Mouse (Mus musculus) lung, embryonic 16.5 days (tissue): ENCODE data around the gene Ctps. TPM values are rescaled to one million over a fixed set of nuclear protein-coding genes. Genes with fewer than 3 reads are reported as not detected.

Source experiments
- ATAC-seq: fragments of 200-750 bp; cut with Nextera tagmentation; 2 replicates; pipeline ENCODE4 v1.8.0; 2017; ENCODE audit warnings: low read depth, mild to moderate bottlenecking, moderate library complexity
- H3K27ac ChIP-seq: fragments of 300-500 bp; sonication (generic); 2 replicates; pipeline ENCODE4 v1.5.1; 2014; ENCODE audit warnings: mild to moderate bottlenecking, control low read depth, low read length
- H3K27me3 ChIP-seq: fragments of 300-500 bp; sonication (generic); 2 replicates; pipeline ENCODE4 v1.6.1; 2014; ENCODE audit warnings: low read depth, low read length, mixed read lengths; ENCODE audit not compliant: control insufficient read depth, insufficient read depth
- H3K36me3 ChIP-seq: fragments of 300-500 bp; sonication (generic); 2 replicates; pipeline ENCODE4 v1.6.1; 2014; ENCODE audit warnings: low read length; ENCODE audit not compliant: control insufficient read depth, insufficient read depth
- H3K4me1 ChIP-seq: fragments of 300-500 bp; sonication (generic); replicated peaks from 2 replicates; pipeline ENCODE4 v1.6.1; 2014; ENCODE audit warnings: low read length, mixed read lengths; ENCODE audit not compliant: control insufficient read depth, insufficient read depth
- H3K4me2 ChIP-seq: fragments of 300-500 bp; sonication (generic); 2 replicates; pipeline ENCODE4 v1.6.1; 2014; ENCODE audit warnings: low read depth, low read length, control low read depth
- H3K4me3 ChIP-seq: fragments of 300-500 bp; sonication (generic); 2 replicates; pipeline ENCODE4 v1.5.1; 2014; ENCODE audit warnings: mild to moderate bottlenecking, low read length, control low read depth
- H3K9ac ChIP-seq: fragments of 300-500 bp; sonication (generic); 2 replicates; pipeline ENCODE4 v1.6.1; 2014; ENCODE audit warnings: low read length, control low read depth
- H3K9me3 ChIP-seq: fragments of 300-500 bp; sonication (generic); 2 replicates; pipeline ENCODE4 v1.6.1; 2016; ENCODE audit warnings: low read length; ENCODE audit not compliant: control insufficient read depth
- WGBS: fragments of 180-500 bp; shearing (Covaris S2); extraction: QIAGEN DNeasy Blood & Tissue Kit; methylation state at CpG from one replicate; pipeline ENCODE4 v1.1.7; 2014; 5-methylcytosine and 5-hydroxymethylcytosine counted together
- polyA plus RNA-seq: library from polyadenylated mRNA; unstranded; fragments of >200 nt; fragmentation: Nextera tagmentation; extraction: Ambion mirVana; gene quantifications from 2 replicates; pipeline ENCODE4 v1.2.1, GENCODE M21; 2015

Ctps gene
- polyA plus RNA-seq, 1 experiment from 2014 or later = 70.0 TPM

DNA sequence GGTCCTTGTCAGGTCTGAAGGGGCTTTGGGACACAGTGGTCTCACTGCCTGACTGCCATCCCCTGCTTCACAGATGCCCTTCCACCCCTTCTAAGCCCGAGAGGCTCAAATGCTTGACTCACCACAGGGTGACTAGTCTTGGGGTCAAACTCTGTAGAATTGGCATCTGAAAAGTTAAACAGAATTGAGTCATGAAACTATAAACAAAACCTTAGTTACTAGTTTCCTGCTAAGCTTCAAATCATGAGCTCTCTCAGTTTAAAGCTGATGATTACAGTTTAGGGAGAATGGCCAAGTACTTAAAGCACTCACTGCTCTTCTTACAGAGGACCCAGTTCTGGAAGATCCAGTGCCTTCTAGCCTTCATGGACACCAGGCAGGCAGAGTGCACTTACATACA, 25.2 kb downstream of the Ctps start:
- no peaks in the 10 kb centered on the region for H3K4me1 ChIP-seq
- WGBS = 79% methylated on average over 1 of the region's 1 CpGs
- no peak overlapping the region for H3K9ac ChIP-seq
- H3K36me3 ChIP-seq = peaks cover 35% of the 10 kb centered on the region
- H3K4me2 ChIP-seq = no peak overlapping the region
- no peaks in the 10 kb centered on the region for H3K27me3 ChIP-seq
- no peak overlapping the region for H3K4me3 ChIP-seq
- no peak for ATAC-seq
- H3K9me3 ChIP-seq = no peaks in the 10 kb centered on the region
- H3K27ac ChIP-seq = no peak overlapping the region

DNA sequence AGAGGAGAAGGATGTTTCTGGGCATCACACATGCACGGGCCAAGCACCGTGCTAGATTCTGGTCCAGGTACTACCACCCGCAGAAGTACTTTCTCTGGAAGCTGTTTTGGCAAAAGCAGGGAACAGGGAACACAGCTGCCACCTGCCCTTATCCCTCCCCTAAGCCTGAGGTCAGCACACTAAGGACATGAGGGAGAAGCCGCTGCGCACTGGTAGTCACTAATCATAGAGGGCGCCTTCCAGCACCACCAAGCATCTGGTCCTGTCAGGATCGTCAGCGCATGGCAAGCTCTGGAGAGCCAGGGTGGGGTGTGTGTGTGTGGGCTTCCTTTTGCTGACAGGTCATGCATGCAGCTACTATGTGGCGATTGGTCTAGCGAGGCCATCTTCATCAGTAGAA, 31.4 kb downstream of the Ctps start:
- Histone ChIP-seq H3K9ac (no peak overlapping the region), H3K36me3 (peaks cover 23% of the 10 kb centered on the region), H3K9me3 (no peaks in the 10 kb centered on the region), H3K4me2 (no peak overlapping the region), H3K4me1 (no peaks in the 10 kb centered on the region), H3K27me3 (no peaks in the 10 kb centered on the region), H3K4me3 (no peak overlapping the region), H3K27ac (no peak overlapping the region)
- no peak for ATAC-seq
- WGBS = 94% methylated on average over 10 of the region's 10 CpGs

DNA sequence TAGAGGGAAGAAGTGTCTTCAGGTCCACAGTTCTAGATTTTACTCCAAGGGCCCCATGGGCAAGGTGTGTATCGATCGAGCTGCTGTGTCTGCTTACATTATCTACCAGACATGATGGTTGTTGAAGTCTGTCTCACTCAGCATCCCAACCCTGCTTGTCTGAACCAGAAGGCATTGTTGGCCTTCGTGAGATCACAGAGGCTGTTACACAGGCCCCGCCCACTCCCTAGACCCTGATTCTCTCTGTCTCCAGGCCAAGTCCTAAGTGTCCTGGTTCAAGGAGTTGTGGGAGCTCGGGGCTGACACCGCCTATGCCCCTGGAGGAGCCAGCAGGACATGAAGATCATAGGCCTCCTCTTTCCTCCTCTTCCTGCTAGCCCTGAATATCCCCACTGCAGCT, 38.1 kb downstream of the Ctps start, which contains the start of gene Slfnl1:
Slfnl1 (plus strand) TSS at position 246 of the 400 bp plus-strand sequence.
- Histone ChIP-seq H3K4me1 (no peaks in the 10 kb centered on the region), H3K27ac (no peak within 1 kb of the TSS), H3K4me2 (no peak within 1 kb of the TSS), H3K36me3 (peaks cover 16% of the 10 kb centered on the region), H3K9ac (no peak within 1 kb of the TSS), H3K9me3 (no peaks in the 10 kb centered on the region), H3K27me3 (no peaks in the 10 kb centered on the region), H3K4me3 (no peak within 1 kb of the TSS)
- ATAC-seq = no peak
- 84% methylated on average over 6 of the region's 6 CpGs for WGBS

DNA sequence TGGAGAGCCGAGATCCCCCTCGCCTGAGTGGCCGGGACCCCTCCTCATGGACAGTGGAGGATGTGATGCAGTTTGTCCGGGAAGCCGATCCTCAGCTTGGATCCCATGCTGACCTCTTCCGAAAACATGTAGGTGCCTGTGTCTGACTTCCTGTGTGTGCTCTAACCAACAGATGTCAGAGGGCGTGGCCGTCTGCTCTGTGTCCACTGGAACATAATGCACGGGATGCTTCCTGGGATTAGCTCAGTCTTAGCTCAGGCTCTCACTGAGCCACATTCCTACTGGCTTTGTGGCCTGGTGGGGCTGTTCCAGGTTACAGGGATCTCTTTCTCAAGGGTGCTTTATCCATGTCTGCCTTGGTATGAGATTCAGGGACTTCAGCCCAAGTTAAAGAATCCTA, 41.9 kb downstream of the Ctps start:
- WGBS = 78% methylated on average over 9 of the region's 9 CpGs
- ATAC-seq = no peak
- H3K4me2 ChIP-seq = no peak overlapping the region
- no peak overlapping the region for H3K9ac ChIP-seq
- peaks cover 30% of the 10 kb centered on the region for H3K36me3 ChIP-seq
- H3K27me3 ChIP-seq = no peaks in the 10 kb centered on the region
- no peaks in the 10 kb centered on the region for H3K9me3 ChIP-seq
- no peak overlapping the region for H3K27ac ChIP-seq
- no peak overlapping the region for H3K4me3 ChIP-seq
- H3K4me1 ChIP-seq = no peaks in the 10 kb centered on the region

DNA sequence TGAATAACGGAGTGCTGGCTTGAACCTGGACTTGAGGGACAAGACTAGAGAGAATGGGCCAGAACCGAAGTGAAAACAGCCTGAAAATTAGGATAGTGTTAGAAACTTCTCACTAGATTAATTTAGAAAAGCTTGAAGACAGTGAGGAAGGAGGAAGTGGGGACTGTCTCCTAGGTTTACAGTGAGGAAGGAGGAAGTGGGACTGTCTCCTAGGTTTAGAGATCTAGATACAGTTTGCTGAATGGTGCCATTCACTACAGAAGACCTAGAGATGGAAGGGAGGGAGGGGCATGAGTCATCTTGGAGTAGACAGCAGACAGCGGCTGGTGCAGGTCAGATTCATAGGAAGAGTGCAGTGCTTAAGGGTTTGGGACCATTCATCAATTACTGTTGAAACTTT, 47.0 kb downstream of the Ctps start:
- Histone ChIP-seq H3K9me3 (no peaks in the 10 kb centered on the region), H3K27me3 (no peaks in the 10 kb centered on the region), H3K4me1 (no peaks in the 10 kb centered on the region), H3K4me2 (no peak overlapping the region), H3K4me3 (no peak overlapping the region), H3K36me3 (peaks cover 31% of the 10 kb centered on the region), H3K27ac (no peak overlapping the region), H3K9ac (no peak overlapping the region)
- 90% methylated on average over 3 of the region's 3 CpGs for WGBS
- ATAC-seq = no peak

DNA sequence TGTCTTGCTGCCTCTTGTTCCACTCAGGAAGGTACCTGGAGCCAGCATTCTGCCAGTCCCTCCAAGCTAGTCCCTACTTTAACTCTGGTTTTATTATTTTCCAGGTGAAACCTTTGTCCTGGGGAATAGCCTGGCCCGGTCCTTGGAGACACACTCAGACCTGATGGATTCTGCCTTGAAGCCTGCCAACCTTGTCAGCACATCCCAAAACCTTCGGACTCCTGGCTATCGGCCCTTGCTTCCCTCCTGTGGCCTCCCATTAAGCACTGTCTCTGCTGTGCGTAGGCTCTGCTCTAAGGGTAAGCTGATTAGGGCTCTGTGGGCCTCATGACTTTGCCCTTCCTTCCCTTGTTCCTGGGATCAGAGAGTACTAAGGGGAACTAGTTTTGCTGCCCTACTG, 47.7 kb downstream of the Ctps start:
- H3K36me3 ChIP-seq = peaks cover 28% of the 10 kb centered on the region
- no peaks in the 10 kb centered on the region for H3K9me3 ChIP-seq
- no peak for ATAC-seq
- no peak overlapping the region for H3K4me3 ChIP-seq
- no peak overlapping the region for H3K4me2 ChIP-seq
- no peaks in the 10 kb centered on the region for H3K27me3 ChIP-seq
- H3K27ac ChIP-seq = no peak overlapping the region
- no peak overlapping the region for H3K9ac ChIP-seq
- H3K4me1 ChIP-seq = no peaks in the 10 kb centered on the region
- 91% methylated on average over 4 of the region's 4 CpGs for WGBS

DNA sequence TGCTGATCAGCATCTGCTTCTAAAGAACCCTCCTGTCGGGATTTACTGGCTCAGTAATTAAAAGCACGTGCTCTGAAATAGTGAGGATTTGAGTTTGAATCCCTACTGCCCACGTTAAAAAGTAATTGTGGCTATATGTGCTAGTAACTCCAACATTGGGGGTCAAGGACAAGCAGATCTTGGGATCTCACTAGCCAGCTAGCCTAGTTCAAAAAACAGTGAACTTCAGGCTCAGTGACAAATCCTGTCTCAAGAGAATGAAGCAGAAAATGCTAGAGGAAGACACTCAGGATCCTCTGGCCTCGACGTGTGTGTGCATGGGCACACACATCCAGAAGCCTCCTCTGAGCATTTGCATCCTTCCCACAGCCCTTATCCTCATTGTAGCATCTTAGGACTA, 48.3 kb downstream of the Ctps start:
- H3K36me3 ChIP-seq = peaks cover 32% of the 10 kb centered on the region
- H3K4me2 ChIP-seq = no peak overlapping the region
- H3K9me3 ChIP-seq = no peaks in the 10 kb centered on the region
- H3K4me1 ChIP-seq = 0 out of 2 replicates have a peak, but pooled peaks cover under 1% of the 10 kb centered on the region
- H3K4me3 ChIP-seq = no peak overlapping the region
- H3K9ac ChIP-seq = no peak overlapping the region
- ATAC-seq = no peak
- H3K27me3 ChIP-seq = no peaks in the 10 kb centered on the region
- H3K27ac ChIP-seq = no peak overlapping the region
- 90% methylated on average over 5 of the region's 5 CpGs for WGBS

DNA sequence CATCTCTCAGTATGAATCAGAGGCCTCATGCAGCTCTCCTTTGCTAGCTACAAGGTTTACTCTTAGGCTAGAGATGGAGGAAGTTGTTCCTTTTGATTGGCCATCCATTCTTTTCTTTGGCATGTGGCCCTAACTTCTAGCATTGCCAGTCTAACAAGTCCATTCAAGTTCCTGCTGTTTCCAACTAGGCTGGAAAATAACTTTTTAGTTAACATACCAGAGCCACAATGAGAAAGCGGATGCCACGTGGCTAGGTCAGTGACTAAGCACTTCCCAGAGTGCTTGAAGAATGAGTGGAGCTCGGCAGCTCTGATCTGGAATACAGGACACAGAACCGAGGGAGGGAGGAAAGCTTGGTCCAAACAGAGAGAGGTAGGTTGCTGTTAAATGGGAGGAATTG, 52.7 kb downstream of the Ctps start:
- WGBS = 63% methylated on average over 4 of the region's 4 CpGs

DNA sequence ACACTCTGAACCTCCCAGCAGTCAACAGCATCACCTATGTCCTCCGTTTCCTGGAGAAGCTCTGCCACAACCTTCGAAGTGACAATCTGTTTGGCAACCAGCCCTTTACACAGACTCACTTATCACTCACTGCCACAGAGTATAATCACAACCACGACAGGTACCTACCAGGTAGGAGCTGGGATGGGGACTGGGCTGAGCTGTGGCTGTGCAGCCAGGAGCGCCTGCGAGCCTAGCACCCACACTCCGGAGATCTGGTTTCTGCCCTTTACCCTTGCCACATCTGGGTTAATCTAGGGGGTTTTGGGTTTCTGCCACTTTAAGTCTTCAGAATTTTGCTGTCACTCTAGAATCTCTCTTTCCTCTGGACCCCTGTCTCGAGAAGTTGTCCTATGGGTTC, 53.2 kb downstream of the Ctps start:
- 82% methylated on average over 7 of the region's 7 CpGs for WGBS

More for the DNA sequence above, 52.7 kb downstream of the Ctps start:
- no peak overlapping the region for H3K4me2 ChIP-seq
- peak overlapping the region; percentile 25; the same call in 1 of the 2 replicates for H3K27ac ChIP-seq
- no peaks in the 10 kb centered on the region for H3K27me3 ChIP-seq
- peaks cover 17% of the 10 kb centered on the region for H3K36me3 ChIP-seq
- H3K4me1 ChIP-seq = 0 out of 2 replicates have a peak, but pooled peaks cover 2% of the 10 kb centered on the region
- no peak overlapping the region for H3K4me3 ChIP-seq
- no peak overlapping the region for H3K9ac ChIP-seq
- ATAC-seq = peak; percentile 43
- no peaks in the 10 kb centered on the region for H3K9me3 ChIP-seq

DNA sequence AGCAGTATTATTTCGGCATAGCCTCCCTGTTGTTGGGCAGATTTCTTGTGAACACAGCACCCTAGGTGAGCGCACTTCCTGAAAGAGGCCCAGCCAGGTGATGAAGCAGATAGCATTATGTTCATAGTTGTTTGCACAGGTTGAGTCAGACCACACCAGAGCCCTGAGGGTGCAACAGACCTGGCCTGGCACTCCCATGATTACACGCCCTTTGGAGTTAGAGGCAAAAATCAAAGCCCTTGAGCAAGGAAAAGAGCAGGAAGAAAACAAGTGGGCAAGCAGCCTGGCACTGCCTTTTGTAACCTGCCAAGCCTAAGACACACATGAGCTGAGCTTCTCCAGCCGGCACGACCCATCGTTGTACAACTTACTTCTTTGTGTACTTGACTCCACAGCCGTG, 53.6 kb downstream of the Ctps start:
- Histone ChIP-seq H3K9ac (no peak overlapping the region), H3K27me3 (no peaks in the 10 kb centered on the region), H3K27ac (0 out of 2 replicates have a peak overlapping the region, but pooled peaks have one; percentile 25), H3K9me3 (no peaks in the 10 kb centered on the region), H3K4me3 (no peak overlapping the region), H3K4me2 (no peak overlapping the region), H3K36me3 (peaks cover 14% of the 10 kb centered on the region), H3K4me1 (0 out of 2 replicates have a peak, but pooled peaks cover 2% of the 10 kb centered on the region)
- 77% methylated on average over 7 of the region's 7 CpGs for WGBS
- peak; percentile 61; the same call in 1 of the 2 replicates for ATAC-seq

More for the DNA sequence above, 53.2 kb downstream of the Ctps start:
- Histone ChIP-seq H3K27me3 (no peaks in the 10 kb centered on the region), H3K36me3 (peaks cover 14% of the 10 kb centered on the region), H3K4me1 (0 out of 2 replicates have a peak, but pooled peaks cover 2% of the 10 kb centered on the region), H3K27ac (peak overlapping the region; percentile 25; the same call in 1 of the 2 replicates), H3K9me3 (no peaks in the 10 kb centered on the region), H3K9ac (no peak overlapping the region), H3K4me3 (no peak overlapping the region), H3K4me2 (no peak overlapping the region)
- ATAC-seq = no peak
